Mouse (Mus musculus) adrenal gland, adult 2 months (tissue): ENCODE results near the gene Ntmt1. TPM values are rescaled to one million over a fixed set of nuclear protein-coding genes. Genes with fewer than 3 reads are reported as not detected.

Source experiments
- DNase-seq: peaks from one replicate; pipeline ENCODE4 v3.0.0; 2021
- long read RNA-seq: library from polyadenylated mRNA; stranded (forward); transcript quantifications from one replicate; pipeline ENCODE4 v2.0.0, GENCODE M21; 2021
- polyA plus RNA-seq: library from polyadenylated mRNA; depleted of rRNA; stranded (reverse); fragments of >200 nt; gene quantifications from 2 replicates; pipeline ENCODE4 v1.2.3, GENCODE M21; 2012; rRNA removed
- total RNA-seq, 2 experiments: library from RNA; stranded (reverse); gene quantifications; 2 replicates each; pipeline ENCODE4 v1.2.3; 2021

Ntmt1 gene
- total RNA-seq (10 to 100 TPM; 33.5 to 45.4 TPM), polyA plus RNA-seq (69.9 and 77.1 TPM in 2 replicates)
- long read RNA-seq, transcript Ntmt1-207 (4 exons, 1,192 nt): minor isoform, 6 of 84 reads
- long read RNA-seq, transcript Ntmt1-201 (4 exons, 1,387 nt): major isoform, 65 of 84 reads
- long read RNA-seq, partial matches to known transcripts: 1 of 84 reads
- long read RNA-seq, other reads (novel, unspliced or antisense): 11 of 84 reads

GRCm38 (mm10) chr2:30807648-30808295 lies at the start of gene Ntmt1:
Gene Ntmt1, plus strand, starts transcription at chr2:30807826.
- peak; percentile 100 for DNase-seq

- DNase-seq: peak; percentile 89
Measured at GRCm38 (mm10) chr2:30758341-30759087, 49.1 kb upstream of the Ntmt1 start.

- no peak for DNase-seq
Measured at GRCm38 (mm10) chr2:30759088-30759374, 48.6 kb upstream of the Ntmt1 start.

- DNase-seq: no peak
Measured at GRCm38 (mm10) chr2:30759442-30759841, 48.2 kb upstream of the Ntmt1 start.

GRCm38 (mm10) chr2:30759858-30760547 lies 47.6 kb upstream of the Ntmt1 start:
- peak; percentile 36 for DNase-seq

GRCm38 (mm10) chr2:30760706-30761105 lies 46.9 kb upstream of the Ntmt1 start:
- peak; percentile 46 for DNase-seq

- DNase-seq: no peak
Measured at GRCm38 (mm10) chr2:30766446-30766845, 41.2 kb upstream of the Ntmt1 start.

GRCm38 (mm10) chr2:30767626-30768240 lies 39.9 kb upstream of the Ntmt1 start:
- no peak for DNase-seq

- no peak for DNase-seq
Measured at GRCm38 (mm10) chr2:30768529-30768928, 39.1 kb upstream of the Ntmt1 start.

- peak; percentile 49 for DNase-seq
Measured at GRCm38 (mm10) chr2:30769187-30769586, 38.4 kb upstream of the Ntmt1 start.

GRCm38 (mm10) chr2:30771368-30771805 lies 36.2 kb upstream of the Ntmt1 start:
- no peak for DNase-seq

- peak; percentile 93 for DNase-seq
Measured at GRCm38 (mm10) chr2:30771806-30772460, 35.7 kb upstream of the Ntmt1 start.

- DNase-seq: peak; percentile 71
Measured at GRCm38 (mm10) chr2:30772581-30773312, 34.9 kb upstream of the Ntmt1 start.

- no peak for DNase-seq
Measured at GRCm38 (mm10) chr2:30773313-30774005, 34.2 kb upstream of the Ntmt1 start.

GRCm38 (mm10) chr2:30775955-30776354 lies 31.7 kb upstream of the Ntmt1 start:
- no peak for DNase-seq

GRCm38 (mm10) chr2:30777266-30777665 lies 30.4 kb upstream of the Ntmt1 start:
- DNase-seq: no peak

GRCm38 (mm10) chr2:30778235-30778634 lies 29.4 kb upstream of the Ntmt1 start:
- DNase-seq: no peak

- DNase-seq: peak; percentile 21
Measured at GRCm38 (mm10) chr2:30779241-30779640, 28.4 kb upstream of the Ntmt1 start.

GRCm38 (mm10) chr2:30782312-30783290 lies 25.0 kb upstream of the Ntmt1 start:
- no peak for DNase-seq
